Mouse (Mus musculus) stomach, embryonic 16.5 days (tissue): ENCODE measurements around the gene Cep295nl. TPM values are rescaled to one million over a fixed set of nuclear protein-coding genes. Genes with fewer than 3 reads are reported as not detected.
"Not testable (repeated sequence)": the region's sequence is repeated elsewhere in the genome, so short reads cannot be mapped to it uniquely, and the experiment has no call there.

Experiments used
- ATAC-seq: fragments of 200-750 bp; cut with Nextera tagmentation; 2 replicates; pipeline ENCODE4 v1.8.0; 2017; ENCODE audit warnings: moderate number of reproducible peaks, moderate TSS enrichment; ENCODE audit not compliant: insufficient read depth, low FRiP score
- H3K27ac ChIP-seq: fragments of 300-500 bp; sonication (generic); 2 replicates; pipeline ENCODE4 v1.5.1; 2014; ENCODE audit warnings: low read length
- H3K27me3 ChIP-seq: fragments of 300-500 bp; sonication (generic); 2 replicates; pipeline ENCODE4 v1.6.1; 2014; ENCODE audit warnings: low read length, control low read depth, mixed read lengths; ENCODE audit not compliant: control insufficient read depth, insufficient read depth
- H3K36me3 ChIP-seq: fragments of 300-500 bp; sonication (generic); 2 replicates; pipeline ENCODE4 v1.6.1; 2014; ENCODE audit warnings: low read length; ENCODE audit not compliant: control insufficient read depth, insufficient read depth
- H3K4me1 ChIP-seq: fragments of 300-500 bp; sonication (generic); 2 replicates; pipeline ENCODE4 v1.6.1; 2014; ENCODE audit warnings: low read length, control low read depth, mixed read lengths; ENCODE audit not compliant: control insufficient read depth, insufficient read depth
- H3K4me2 ChIP-seq: fragments of 300-500 bp; sonication (generic); 2 replicates; pipeline ENCODE4 v1.6.1; 2014; ENCODE audit warnings: low read depth, low read length, mixed read lengths
- H3K4me3 ChIP-seq: fragments of 300-500 bp; sonication (generic); replicated peaks from 2 replicates; pipeline ENCODE4 v1.5.1; 2014; ENCODE audit warnings: mild to moderate bottlenecking, low read length
- H3K9ac ChIP-seq: fragments of 300-500 bp; sonication (generic); 2 replicates; pipeline ENCODE4 v1.6.1; 2014; ENCODE audit warnings: low read length
- H3K9me3 ChIP-seq: fragments of 300-500 bp; sonication (generic); replicated peaks from 2 replicates; pipeline ENCODE4 v1.6.1; 2016; ENCODE audit warnings: low read length, control low read depth; ENCODE audit not compliant: control insufficient read depth
- WGBS: fragments of 180-500 bp; shearing (Covaris S2); extraction: QIAGEN DNeasy Blood & Tissue Kit; methylation state at CpG from one replicate; pipeline ENCODE4 v1.1.7; 2014; 5-methylcytosine and 5-hydroxymethylcytosine counted together
- polyA plus RNA-seq: library from polyadenylated mRNA; unstranded; fragments of >200 nt; fragmentation: Nextera tagmentation; extraction: Ambion mirVana; gene quantifications from 2 replicates; pipeline ENCODE4 v1.2.1, GENCODE M21; 2015

The Cep295nl gene
- polyA plus RNA-seq = 0.36 and 0.55 TPM in 2 replicates

GRCm38 (mm10) chr11:118342400-118342981 is at the start of gene Cep295nl:
Gene Cep295nl, minus strand, starts transcription at chr11:118342500.
- Histone ChIP-seq H3K36me3 (no peaks in the 10 kb centered on the region), H3K9ac (no peak within 1 kb of the TSS), H3K27me3 (no peaks in the 10 kb centered on the region), H3K27ac (no peak within 1 kb of the TSS), H3K4me3 (no peak within 1 kb of the TSS), H3K4me1 (peaks cover 23% of the 10 kb centered on the region), H3K4me2 (no peak within 1 kb of the TSS), H3K9me3 (no peaks in the 10 kb centered on the region)
- ATAC-seq = no peak
- 31% methylated on average over 7 of the region's 7 CpGs for WGBS

- H3K4me2 ChIP-seq, H3K9me3 ChIP-seq, H3K4me3 ChIP-seq, H3K9ac ChIP-seq, H3K36me3 ChIP-seq, H3K27me3 ChIP-seq, H3K27ac ChIP-seq, ATAC-seq, H3K4me1 ChIP-seq: not testable (repeated sequence)
- WGBS = 89% methylated on average over 13 of the region's 13 CpGs
These were observed 45.5 kb upstream of the Cep295nl start for GRCm38 (mm10) chr11:118387816-118388215.

- H3K9ac ChIP-seq = peak overlapping the region; percentile 58; the same call in 1 of the 2 replicates
- no peaks in the 10 kb centered on the region for H3K27me3 ChIP-seq
- H3K4me3 ChIP-seq = no peak overlapping the region
- no peak overlapping the region for H3K4me2 ChIP-seq
- H3K27ac ChIP-seq = no peak overlapping the region
- H3K9me3 ChIP-seq = no peaks in the 10 kb centered on the region
- peaks cover 6% of the 10 kb centered on the region for H3K4me1 ChIP-seq
- ATAC-seq = peak; percentile 53; the same call in 1 of the 2 replicates
- WGBS = 42% methylated on average over 11 of the region's 11 CpGs
- no peaks in the 10 kb centered on the region for H3K36me3 ChIP-seq
These were observed 37.1 kb upstream of the Cep295nl start for GRCm38 (mm10) chr11:118379251-118380009.

GRCm38 (mm10) chr11:118378656-118379055 is 36.4 kb upstream of the Cep295nl start:
- Histone ChIP-seq H3K27ac (no peak overlapping the region), H3K9ac (no peak overlapping the region), H3K9me3 (no peaks in the 10 kb centered on the region), H3K27me3 (no peaks in the 10 kb centered on the region), H3K4me1 (peaks cover 6% of the 10 kb centered on the region), H3K4me2 (no peak overlapping the region), H3K4me3 (no peak overlapping the region), H3K36me3 (no peaks in the 10 kb centered on the region)
- no peak for ATAC-seq
- WGBS = 79% methylated on average over 6 of the region's 6 CpGs

GRCm38 (mm10) chr11:118376323-118376722 is 34.0 kb upstream of the Cep295nl start:
- H3K4me3 ChIP-seq, H3K4me2 ChIP-seq, H3K27me3 ChIP-seq, H3K27ac ChIP-seq, H3K36me3 ChIP-seq, H3K4me1 ChIP-seq, H3K9ac ChIP-seq, H3K9me3 ChIP-seq, ATAC-seq: not testable (repeated sequence)

GRCm38 (mm10) chr11:118375881-118376280 is 33.6 kb upstream of the Cep295nl start:
- ATAC-seq = no peak; the same call in 1 of the 2 replicates
- Histone ChIP-seq H3K27ac (no peak overlapping the region), H3K27me3 (no peaks in the 10 kb centered on the region), H3K4me2 (no peak overlapping the region), H3K36me3 (no peaks in the 10 kb centered on the region), H3K4me1 (peaks cover 8% of the 10 kb centered on the region), H3K9ac (no peak overlapping the region), H3K9me3 (no peaks in the 10 kb centered on the region), H3K4me3 (no peak overlapping the region)
- WGBS = 49% methylated on average over 5 of the region's 5 CpGs

- ATAC-seq = no peak
- H3K4me2 ChIP-seq = no peak overlapping the region
- H3K9me3 ChIP-seq = no peaks in the 10 kb centered on the region
- 68% methylated on average over 8 of the region's 8 CpGs for WGBS
- peaks cover 8% of the 10 kb centered on the region for H3K4me1 ChIP-seq
- no peaks in the 10 kb centered on the region for H3K36me3 ChIP-seq
- no peak overlapping the region for H3K4me3 ChIP-seq
- no peaks in the 10 kb centered on the region for H3K27me3 ChIP-seq
- no peak overlapping the region for H3K9ac ChIP-seq
- no peak overlapping the region for H3K27ac ChIP-seq
These were observed 33.2 kb upstream of the Cep295nl start for GRCm38 (mm10) chr11:118375461-118375860.

- Histone ChIP-seq H3K36me3 (no peaks in the 10 kb centered on the region), H3K9me3 (no peaks in the 10 kb centered on the region), H3K27me3 (no peaks in the 10 kb centered on the region), H3K9ac (no peak overlapping the region), H3K27ac (no peak overlapping the region), H3K4me1 (peaks cover 8% of the 10 kb centered on the region), H3K4me3 (no peak overlapping the region), H3K4me2 (no peak overlapping the region)
- no peak for ATAC-seq
These were observed 32.7 kb upstream of the Cep295nl start for GRCm38 (mm10) chr11:118375006-118375405.

- Histone ChIP-seq H3K27ac (no peak overlapping the region), H3K9me3 (no peaks in the 10 kb centered on the region), H3K9ac (no peak overlapping the region), H3K4me3 (no peak overlapping the region), H3K4me2 (no peak overlapping the region), H3K27me3 (no peaks in the 10 kb centered on the region), H3K4me1 (peaks cover 8% of the 10 kb centered on the region), H3K36me3 (no peaks in the 10 kb centered on the region)
- 68% methylated on average over 5 of the region's 5 CpGs for WGBS
- ATAC-seq = no peak
These were observed 32.2 kb upstream of the Cep295nl start for GRCm38 (mm10) chr11:118374506-118374905.
